Mouse (Mus musculus) retina, postnatal 1 day (tissue): Measurements from ENCODE around the gene Xylt2.
"Not testable (repeated sequence)": the region's sequence is repeated elsewhere in the genome, so short reads cannot be mapped to it uniquely, and the experiment has no call there.

Experiments used
- DNase-seq: peaks from one replicate; pipeline ENCODE4 v3.0.0-alpha.2; 2012

Xylt2 gene

GRCm38 (mm10) chr11:94676308-94676707 is 1.0 kb downstream of the Xylt2 start:
- no peak for DNase-seq

- DNase-seq = no peak
These were observed 1.9 kb downstream of the Xylt2 start for GRCm38 (mm10) chr11:94675446-94675845.

GRCm38 (mm10) chr11:94674984-94675383 is 2.3 kb downstream of the Xylt2 start:
- DNase-seq = no peak

DNA sequence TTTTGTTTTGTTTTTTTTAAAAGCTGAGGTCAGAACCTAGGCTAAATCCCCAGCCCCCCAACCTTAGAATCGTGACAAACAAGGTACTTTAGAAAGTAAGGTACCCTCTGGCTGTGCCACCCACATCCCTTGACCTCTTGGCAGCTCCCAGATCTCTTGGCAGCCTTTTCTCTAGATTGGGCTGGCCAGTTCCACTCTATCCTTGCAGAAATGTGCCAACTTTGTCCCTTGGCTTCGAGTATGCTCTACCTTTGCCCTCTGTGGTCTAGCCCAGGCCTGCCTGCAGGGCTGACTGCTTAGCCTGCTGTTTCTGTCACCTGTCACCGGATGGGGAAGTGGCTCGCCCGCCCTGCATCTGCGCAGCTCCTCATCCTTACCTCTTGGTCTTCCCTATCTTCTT is 12.0 kb downstream of the Xylt2 start:
- DNase-seq = no peak

GRCm38 (mm10) chr11:94661344-94661743 is 16.0 kb downstream of the Xylt2 start:
- no peak for DNase-seq

DNA sequence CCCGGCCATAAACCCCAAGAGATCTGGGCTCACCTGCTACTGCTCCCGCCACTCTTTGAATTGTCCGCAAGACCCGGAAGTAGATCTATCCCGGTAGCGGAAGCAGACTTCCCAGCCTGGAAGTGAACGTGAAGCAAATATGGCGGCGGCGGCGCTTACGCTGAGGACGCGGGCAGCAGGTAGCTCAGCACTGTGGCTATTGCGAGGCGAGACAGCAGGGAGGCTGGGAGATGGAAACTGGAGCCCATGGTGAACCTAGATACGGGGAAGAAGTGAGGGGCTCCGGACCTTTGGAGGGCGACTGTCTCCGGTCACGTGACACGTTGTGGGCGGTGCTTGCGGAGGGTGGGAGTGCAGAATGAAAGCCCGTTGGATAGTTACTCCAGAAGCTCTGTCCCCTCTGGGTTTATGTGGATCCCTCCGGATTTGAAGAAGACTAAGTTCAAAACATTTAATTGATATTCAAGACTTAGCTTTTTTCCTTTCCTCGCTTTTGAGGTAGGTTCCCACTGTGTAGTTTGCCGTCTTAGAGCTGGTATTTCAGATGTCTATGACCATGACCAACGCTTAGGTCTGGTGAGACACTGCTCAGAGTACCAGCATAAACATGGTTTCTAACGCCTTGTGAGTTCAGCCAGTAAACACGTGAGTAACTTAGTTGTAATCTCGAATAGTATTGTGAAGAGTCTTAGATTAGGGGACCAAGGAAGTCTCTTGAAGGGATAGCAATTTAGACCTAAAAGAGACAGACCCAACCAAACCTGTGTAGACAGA is 23.5 kb downstream of the Xylt2 start, which contains the start of the genes Mrpl27 and Eme1:
Mrpl27 (plus strand) TSS at position 105 of the 774 bp plus-strand sequence.
Eme1 (minus strand) TSS at position 302 of the 774 bp plus-strand sequence.
- DNase-seq = peak; percentile 93

GRCm38 (mm10) chr11:94652973-94653372 is 24.3 kb downstream of the Xylt2 start:
- DNase-seq = no peak

DNA sequence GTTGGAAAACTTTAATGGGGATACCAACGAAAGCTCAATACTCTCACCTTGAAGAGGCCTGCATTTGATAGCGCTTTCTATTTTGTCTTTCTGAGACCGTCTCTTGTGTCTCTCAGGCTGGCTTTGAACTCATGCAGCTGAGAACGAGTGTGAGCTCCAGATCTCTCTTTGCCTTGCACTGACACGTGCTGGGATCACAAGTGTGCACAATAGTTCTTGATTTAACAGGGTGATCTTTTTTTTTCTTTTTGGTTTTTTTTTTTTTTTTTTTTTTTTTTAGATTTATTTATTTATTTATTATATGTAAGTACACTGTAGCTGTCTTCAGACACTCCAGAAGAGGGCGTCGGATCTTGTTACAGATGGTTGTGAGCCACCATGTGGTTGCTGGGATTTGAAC is 26.1 kb downstream of the Xylt2 start:
- DNase-seq = not testable (repeated sequence)

DNA sequence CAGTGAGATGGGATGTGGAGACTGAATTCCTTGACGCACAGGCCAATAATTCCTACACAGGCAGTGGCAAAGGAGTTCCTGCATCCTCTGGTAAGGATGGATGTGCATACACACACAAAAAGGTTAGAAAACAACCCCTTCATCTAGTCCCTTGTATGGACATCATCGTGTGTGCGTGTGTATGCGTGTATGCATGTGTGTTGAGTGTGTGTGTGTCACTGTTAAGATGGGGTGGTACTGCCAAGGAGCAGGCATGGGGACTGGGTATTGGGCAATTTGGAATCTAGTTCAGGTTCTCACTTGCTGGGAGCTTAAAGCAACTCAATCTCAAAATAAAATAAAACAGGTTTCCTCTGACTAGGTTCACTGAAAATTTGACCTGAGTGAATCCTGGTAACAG is 30.9 kb downstream of the Xylt2 start:
- no peak for DNase-seq

GRCm38 (mm10) chr11:94644461-94645219 is 32.7 kb downstream of the Xylt2 start:
- no peak for DNase-seq

DNA sequence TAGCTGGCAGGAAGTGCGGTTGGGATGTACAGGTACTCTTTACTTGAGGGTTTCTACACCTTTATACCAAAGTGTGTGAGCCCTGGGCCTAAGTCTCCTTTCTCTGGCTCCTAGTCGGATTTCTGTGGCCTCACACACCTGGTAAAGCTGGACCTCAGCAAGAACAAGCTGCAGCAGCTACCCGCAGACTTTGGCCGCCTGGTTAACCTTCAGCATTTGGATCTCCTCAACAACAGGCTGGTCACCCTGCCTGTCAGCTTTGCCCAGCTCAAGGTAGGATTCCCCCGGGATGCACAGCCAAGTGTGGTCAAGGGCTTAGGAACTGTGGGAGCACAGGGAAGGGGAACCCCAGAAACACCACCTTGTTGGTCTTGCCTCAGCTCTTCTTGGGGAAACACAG is 42.9 kb downstream of the Xylt2 start:
- DNase-seq = no peak

DNA sequence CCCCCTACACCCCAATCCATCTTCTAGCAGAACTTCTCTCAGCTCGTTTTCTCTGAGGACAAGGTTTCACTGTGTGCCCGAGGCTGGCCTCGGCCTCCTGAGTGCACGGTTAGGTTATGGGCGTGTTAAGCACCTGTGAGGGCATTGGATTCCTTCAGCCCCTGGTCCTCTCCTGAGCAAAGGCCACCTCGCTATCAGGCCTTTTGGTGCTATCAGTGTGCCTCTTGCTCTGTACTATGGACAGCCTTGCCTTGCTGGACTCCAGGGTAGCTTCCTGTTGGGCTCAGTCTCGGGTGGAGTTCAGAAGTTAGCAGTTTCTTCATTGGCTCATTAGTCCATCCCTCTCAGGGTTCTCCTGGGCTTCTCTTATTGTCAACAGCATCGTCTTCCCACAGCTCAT is 44.3 kb downstream of the Xylt2 start:
- DNase-seq = no peak

GRCm38 (mm10) chr11:94631969-94632368 is 45.3 kb downstream of the Xylt2 start:
- DNase-seq = no peak

GRCm38 (mm10) chr11:94630199-94631011 is 46.9 kb downstream of the Xylt2 start:
- DNase-seq = peak; percentile 60

DNA sequence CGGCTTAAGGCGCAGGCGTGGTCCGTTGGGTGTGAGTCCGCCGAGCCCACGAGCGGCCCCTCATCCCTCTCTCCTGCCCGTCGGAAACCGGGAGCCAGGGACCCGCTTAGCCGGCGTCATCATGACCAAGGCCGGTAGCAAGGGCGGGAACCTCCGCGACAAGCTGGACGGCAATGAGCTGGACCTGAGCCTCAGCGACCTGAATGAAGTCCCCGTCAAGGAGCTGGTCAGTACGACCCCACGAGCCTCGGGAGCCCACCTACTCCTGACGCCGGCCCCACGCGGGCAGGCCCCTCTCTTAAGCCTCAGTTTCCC is 47.5 kb downstream of the Xylt2 start:
- no peak for DNase-seq

- DNase-seq = peak; percentile 94
These were observed 48.0 kb downstream of the Xylt2 start, which contains the start of gene Lrrc59 for GRCm38 (mm10) chr11:94629199-94629883. Gene Lrrc59 (plus strand): TSS chr11:94629767.

DNA sequence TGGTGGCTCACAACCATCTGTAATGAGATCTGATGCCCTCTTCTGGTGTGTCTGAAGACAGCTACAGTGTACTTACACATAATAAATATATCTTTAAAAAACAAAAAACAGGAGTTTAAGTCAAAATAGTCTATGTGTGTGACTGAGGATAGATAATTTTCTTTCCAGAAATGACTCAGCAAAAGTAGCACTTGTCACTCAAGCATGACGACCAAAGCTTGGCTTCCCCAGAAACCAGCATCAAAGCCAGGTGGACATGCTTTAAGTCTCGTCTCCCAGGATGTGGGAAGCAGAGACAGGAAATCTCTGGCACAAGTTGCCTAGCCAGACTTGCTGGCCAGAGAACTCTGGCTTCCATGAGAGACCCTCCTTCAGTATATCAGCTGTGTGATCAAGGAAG is 55.2 kb downstream of the Xylt2 start:
- no peak for DNase-seq

DNA sequence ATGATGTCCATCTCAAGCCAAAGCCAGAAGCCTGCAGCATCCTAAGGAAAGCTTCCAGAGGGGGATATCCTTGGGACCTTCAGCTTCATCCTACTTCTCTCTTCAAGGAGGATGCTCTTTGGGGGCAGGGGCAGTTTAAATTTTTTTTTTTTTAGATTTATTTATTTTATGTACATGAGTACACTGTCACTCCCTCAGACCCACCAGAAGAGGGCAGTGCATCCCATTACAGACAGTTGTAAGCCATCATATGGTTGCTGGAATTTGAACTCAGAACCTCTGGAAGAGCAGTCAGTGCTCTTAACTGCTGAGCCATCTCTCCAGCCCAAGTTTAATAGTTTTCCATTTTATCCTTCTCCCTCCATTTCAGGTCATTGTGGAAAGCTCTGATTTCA is 55.9 kb downstream of the Xylt2 start:
- no peak for DNase-seq

DNA sequence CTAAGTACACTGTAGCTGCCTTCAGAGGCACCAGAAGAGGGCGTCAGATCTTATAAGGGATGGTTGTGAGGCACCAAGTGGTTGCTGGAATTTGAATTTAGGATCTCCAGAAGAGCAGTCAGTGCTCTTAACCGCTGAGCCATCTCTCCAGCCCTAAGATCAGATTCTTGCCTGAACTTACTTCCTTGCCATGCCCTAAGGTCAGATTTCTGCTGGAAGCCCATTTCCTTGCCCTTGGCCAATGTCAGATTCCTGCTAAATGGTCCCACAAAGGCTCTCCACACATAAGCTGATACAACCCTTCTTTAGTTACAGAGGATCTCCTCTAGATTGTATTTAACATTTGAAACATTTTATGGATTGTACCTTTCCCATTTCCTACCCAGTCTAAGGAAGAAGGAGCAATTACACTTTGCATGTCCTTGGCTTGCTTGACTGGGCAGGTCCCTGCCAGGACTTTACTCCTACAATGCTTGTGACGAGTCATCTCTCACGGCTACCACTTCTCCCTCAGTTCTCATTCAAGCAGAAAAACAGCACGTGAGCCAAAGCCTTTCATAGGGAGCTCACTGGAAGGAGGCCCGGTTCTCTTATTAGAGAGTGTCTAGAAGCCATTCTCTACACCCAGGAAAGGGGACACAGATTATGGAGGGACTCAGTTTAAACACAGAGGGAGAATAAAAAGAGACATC is 56.4 kb downstream of the Xylt2 start:
- DNase-seq = no peak

DNA sequence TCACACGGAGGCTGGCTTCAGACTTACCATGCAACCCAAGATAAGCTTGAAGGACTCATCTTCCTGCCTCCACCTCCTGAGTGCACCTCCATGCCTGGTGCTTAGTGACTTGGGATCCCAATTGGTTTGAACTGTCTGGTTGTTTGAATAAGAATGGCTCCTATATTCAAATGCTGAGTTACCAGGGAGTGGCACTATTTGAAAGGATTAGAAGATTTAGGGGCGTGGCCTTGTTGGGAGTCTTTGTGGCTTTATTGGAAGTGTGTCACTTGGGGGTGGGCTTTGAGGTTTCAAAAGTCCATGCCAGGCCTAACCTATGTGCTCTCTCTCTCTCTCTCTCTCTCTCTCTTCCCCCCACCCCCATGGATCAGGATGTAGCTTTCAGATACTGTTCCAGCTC is 59.7 kb downstream of the Xylt2 start:
- no peak for DNase-seq

GRCm38 (mm10) chr11:94615494-94615893 is 61.8 kb downstream of the Xylt2 start:
- peak; percentile 67 for DNase-seq

GRCm38 (mm10) chr11:94614603-94615002 is 62.7 kb downstream of the Xylt2 start:
- no peak for DNase-seq
